Mouse (Mus musculus) liver, adult 10 weeks (tissue): ENCODE data around the gene Thada. TPM values are rescaled to one million over a fixed set of nuclear protein-coding genes. Genes with fewer than 3 reads are reported as not detected.

Source experiments
- polyA plus RNA-seq: library from polyadenylated mRNA; stranded (reverse); fragments of 350-450 nt; fragmentation: Illumina TruSeq; extraction: RNeasy Lipid Tissue Mini Kit (QIAGEN cat#74804); gene quantifications from one replicate; pipeline ENCODE4 v1.2.3, GENCODE M21; 2014; ENCODE audit warnings: low read depth, low replicate concordance

Thada gene
- polyA plus RNA-seq: 2.3 TPM

DNA sequence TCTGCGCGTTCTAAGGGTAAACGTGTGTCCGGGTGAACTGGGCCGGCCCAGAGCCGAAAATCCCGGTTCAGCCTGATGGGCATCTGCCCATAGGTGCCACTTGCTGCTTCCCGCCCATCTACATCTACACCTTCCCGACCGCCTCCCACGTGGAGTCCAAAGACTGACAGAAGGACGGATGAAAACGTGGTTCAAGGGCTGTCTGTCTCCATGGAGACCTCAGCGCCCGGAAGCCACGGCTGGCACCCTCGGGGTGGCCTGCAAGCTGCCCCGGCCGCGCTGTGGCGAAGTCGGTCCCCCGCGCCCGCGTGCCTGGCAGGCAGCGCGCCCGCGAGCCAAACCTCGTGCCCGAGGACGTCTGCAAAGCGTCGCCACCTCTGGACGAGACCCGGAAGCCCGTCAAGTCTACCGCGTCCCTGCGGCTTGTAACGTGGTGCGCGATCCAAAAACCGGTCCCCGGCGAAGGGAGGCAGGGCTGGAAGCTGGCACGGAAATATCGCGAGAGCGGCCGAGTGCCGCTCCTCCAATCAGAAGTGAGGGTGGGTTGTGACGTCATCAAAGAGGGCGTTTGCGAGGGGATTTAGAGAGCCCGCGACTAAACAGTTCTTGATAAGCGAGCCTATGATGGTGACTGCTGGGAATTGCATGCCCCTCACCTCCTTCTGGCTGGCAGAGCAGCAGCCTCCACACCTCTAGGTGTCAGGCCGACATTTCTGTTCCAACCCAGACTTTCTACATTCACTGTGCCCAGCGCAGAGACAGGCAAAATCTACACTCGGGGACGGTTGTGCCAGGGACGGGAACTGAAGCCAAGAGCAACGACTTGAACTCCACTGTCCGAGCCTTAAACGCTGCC is at the start of gene Thada:
Gene Thada (minus strand): TSS at position 453 of the 856 bp plus-strand sequence.

DNA sequence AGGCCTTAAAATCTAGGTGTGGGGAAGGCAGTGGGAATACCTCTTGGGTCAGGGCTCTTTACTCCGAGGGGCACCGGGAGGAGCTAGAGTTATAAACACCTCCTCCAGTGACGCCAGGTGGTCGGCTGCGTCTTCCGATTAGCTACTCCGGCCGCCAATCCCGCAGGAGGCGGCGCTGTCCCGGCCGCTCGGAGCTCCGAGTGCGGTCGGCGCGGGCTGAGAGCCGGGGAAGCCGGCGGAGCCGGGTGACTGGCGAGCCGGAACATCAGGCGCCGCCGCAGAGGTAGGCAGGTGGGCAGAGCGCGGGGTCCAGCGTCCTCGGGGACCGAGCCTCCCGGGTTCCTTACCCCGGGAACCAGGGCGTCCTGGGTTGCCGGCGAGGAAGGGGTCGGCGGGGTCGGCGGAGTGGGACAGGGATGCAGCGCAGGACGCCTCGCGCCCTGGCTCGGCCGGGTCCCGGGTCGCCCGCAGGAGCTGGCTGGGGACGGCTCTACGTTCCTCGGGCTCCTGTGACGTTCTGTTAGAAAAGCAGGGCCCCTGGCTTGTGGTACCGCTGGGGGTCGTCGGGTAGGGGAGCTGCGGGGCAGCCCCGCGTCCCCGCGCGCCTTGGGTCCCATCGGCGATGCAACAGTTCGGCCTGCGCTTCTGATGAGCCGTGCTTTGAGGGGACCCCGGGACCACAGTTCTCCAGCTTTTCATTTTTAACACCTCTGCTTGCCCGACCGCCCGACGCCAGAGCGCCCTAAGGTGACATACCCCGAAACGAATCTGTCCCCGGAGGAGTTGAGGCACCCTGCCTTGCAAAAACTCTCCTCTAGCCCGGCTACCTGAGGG is 45.9 kb upstream of the Thada start, which contains the start of gene Plekhh2:
Gene Plekhh2 (plus strand): TSS at position 214 of the 834 bp plus-strand sequence.

DNA sequence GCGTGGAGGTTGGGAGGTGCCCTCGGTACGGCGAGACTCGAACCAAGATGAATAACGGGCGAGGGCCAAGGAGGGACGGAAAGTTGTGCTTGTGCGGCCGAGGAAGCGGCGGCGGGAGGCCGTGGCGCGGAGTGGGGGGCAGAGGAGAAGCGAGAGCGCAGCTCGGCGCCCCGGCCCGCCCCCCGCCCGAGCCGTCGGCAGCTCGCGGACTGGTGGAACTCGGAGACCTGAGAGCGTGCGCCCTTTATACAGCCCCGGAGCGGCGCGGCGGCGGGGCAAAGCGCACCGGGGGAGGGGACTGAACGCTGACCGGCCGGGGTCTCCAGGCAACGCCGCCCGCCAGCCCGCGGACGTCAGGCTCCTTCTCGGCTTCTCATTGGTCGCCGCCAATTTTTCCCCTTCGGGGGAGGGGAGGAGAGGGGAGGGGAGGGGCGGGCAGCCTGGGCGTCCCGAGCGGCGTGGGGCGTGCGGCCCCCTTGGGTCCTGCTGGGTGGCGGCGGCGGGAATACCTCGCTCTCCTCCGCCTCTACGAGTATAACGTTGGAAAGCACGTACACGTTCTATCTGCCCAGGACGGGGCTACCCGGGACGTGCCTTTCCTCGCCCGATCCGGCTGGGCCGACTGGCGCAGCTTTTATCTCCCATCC is 278.2 kb downstream of the Thada start, which contains the start of gene Zfp36l2:
Gene Zfp36l2 (minus strand): TSS at position 221 of the 647 bp plus-strand sequence.

Other genes with a start within 250 kb of the Thada start
- 0.61 TPM for gene Plekhh2, start 45.7 kb upstream of the Thada start, polyA plus RNA-seq
- gene Dync2li1, start 160.3 kb upstream of the Thada start, polyA plus RNA-seq: 0.74 TPM
- 39.7 TPM for gene Abcg8, start 210.1 kb upstream of the Thada start, polyA plus RNA-seq
- gene Abcg5, start 216.8 kb upstream of the Thada start, polyA plus RNA-seq: 99.0 TPM